Comparison of ENCODE assay signal across 14 mouse cellular contexts in the genomic region with DNA sequence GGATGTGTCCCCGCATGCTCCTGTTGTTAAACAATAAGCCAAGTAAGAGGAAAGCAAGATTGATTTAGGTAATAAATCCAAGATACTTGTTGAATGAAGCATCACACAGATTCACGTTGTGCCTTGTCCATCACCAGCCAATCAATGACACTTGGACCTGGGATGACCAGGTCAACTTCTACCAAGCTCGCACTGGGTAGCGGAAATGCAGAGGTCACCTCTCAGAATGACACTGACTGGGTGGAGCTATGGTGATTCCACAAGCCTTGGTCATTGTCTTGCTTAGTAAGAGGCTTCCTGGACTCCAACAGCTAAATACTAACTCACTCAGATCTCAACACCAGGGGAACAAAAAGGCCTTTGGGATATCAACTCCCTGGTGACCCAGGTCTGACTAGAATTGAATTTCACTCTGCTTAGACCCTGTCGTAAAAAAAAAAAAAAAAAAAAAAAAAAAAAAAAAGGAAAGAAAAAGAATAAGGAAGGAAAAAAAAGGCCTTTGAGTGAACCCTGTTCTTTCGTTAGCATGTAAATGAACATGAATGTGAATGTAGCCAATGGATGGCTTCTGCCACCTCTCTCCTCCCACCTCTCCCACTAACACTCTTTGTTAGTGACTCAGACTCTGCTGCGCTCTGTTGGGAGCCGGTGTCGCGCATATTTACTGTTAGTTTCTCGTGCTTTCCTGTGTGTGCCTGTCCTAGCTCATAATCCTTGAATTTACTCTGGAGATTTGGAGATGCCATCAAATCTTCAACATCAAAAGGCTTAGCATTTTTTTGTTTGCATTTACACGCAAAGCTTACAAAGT.
DNase-seq lines count a peak whose midpoint lies in the region; ATAC-seq and TF ChIP-seq lines count a peak whose summit lies in the region.
"Had no signal": no experiment of that assay in that cellular context is flagged by ENCODE, and none has a peak within 500 bp of the region (broad histone marks: within the 10 kb centered on the region; RNA-seq: fewer than 3 reads in every experiment).

No protein-coding gene starts in this region.

- DNase-seq in kidney, adult 11 months: no peak
- DNase-seq in embryo, embryonic 10 days (ENCODE audit: low spot score): peak; percentile 65
- DNase-seq in hindbrain, embryonic 11.5 days (ENCODE audit: low spot score): peak; percentile 38
- DNase-seq in cerebellum, postnatal 36 days: no peak
- DNase-seq: adrenal gland, postnatal 25 days; cerebellum, postnatal 25 days; kidney, postnatal 10 days; right cerebral cortex, postnatal 14 days; thymus, postnatal 25 days had no signal

- H3K4me2 ChIP-seq in kidney, embryonic 14.5 days (replicated peaks; ENCODE audit: low read depth, low read length): peak overlapping the region; percentile 36; the same call in 1 of the 2 replicates
- peak overlapping the region; percentile 31; the same call in 1 of the 2 replicates for H3K4me2 ChIP-seq in hindbrain, embryonic 11.5 days (replicated peaks; ENCODE audit: low read depth, low read length)
- H3K4me2 ChIP-seq in myocyte (ENCODE audit: low read depth): peak overlapping the region; percentile 94
- no peak overlapping the region for H3K4me2 ChIP-seq in liver, embryonic 12.5 days
- H3K4me2 ChIP-seq: liver, embryonic 11.5 days had no signal

- WGBS in kidney, embryonic 14.5 days: 22% methylated on average over 12 of the region's 12 CpGs
- whole genome bisulfite sequencing in hindbrain, embryonic 11.5 days: 12% methylated on average over 12 of the region's 12 CpGs
- WGBS in liver, embryonic 12.5 days (ENCODE audit: insufficient replicate concordance): 37% methylated on average over 12 of the region's 12 CpGs

- no peak overlapping the region for H3K4me3 ChIP-seq in kidney, embryonic 14.5 days (ENCODE audit: low read length)
- H3K4me3 ChIP-seq in hindbrain, embryonic 11.5 days (ENCODE audit: low read depth, low read length): no peak overlapping the region
- no peak overlapping the region for H3K4me3 ChIP-seq in myocyte
- H3K4me3 ChIP-seq in liver, embryonic 12.5 days: no peak overlapping the region

- H3K27me3 ChIP-seq in kidney, embryonic 14.5 days (ENCODE audit: control insufficient read depth, insufficient read depth, low read length): no peaks in the 10 kb centered on the region
- no peaks in the 10 kb centered on the region for H3K27me3 ChIP-seq in hindbrain, embryonic 11.5 days (ENCODE audit: control insufficient read depth, insufficient read depth, low read length)
- no peaks in the 10 kb centered on the region for H3K27me3 ChIP-seq in myocyte (ENCODE audit: control insufficient read depth, insufficient read depth, insufficient read length)
- H3K27me3 ChIP-seq in liver, embryonic 12.5 days (replicated peaks): peaks cover 5% of the 10 kb centered on the region; the same call in 1 of the 2 replicates

- TF ChIP-seq POLR2A in myocyte (IDR thresholded peaks at IDR 0.05; ENCODE audit: insufficient read length, low read depth): peak; percentile 32

- no peaks in the 10 kb centered on the region for H3K9me3 ChIP-seq in kidney, embryonic 14.5 days (ENCODE audit: control insufficient read depth, low read length)
- H3K9me3 ChIP-seq in hindbrain, embryonic 11.5 days (ENCODE audit: control insufficient read depth, low read length): no peaks in the 10 kb centered on the region
- H3K9me3 ChIP-seq in liver, embryonic 12.5 days (replicated peaks): no peaks in the 10 kb centered on the region

- 0 out of 2 replicates have a peak, but pooled peaks have one; percentile 39 for ATAC-seq in kidney, embryonic 14.5 days (ENCODE audit: low FRiP score, low TSS enrichment)
- no peak for ATAC-seq in hindbrain, embryonic 11.5 days (ENCODE audit: low FRiP score)
- ATAC-seq in liver, embryonic 12.5 days: no peak
- ATAC-seq in erythroblast, adult 5-6 weeks (replicated peaks; ENCODE audit: low FRiP score, poor library complexity, severe bottlenecking): no peak

- no peaks in the 10 kb centered on the region for H3K79me2 ChIP-seq in myocyte (ENCODE audit: control insufficient read depth, insufficient read depth)

- H3K27ac ChIP-seq in kidney, embryonic 14.5 days (ENCODE audit: low read depth, low read length): no peak overlapping the region
- H3K27ac ChIP-seq in hindbrain, embryonic 11.5 days (ENCODE audit: low read depth, low read length): no peak overlapping the region
- H3K27ac ChIP-seq in liver, embryonic 12.5 days: no peak overlapping the region

- peaks cover 3% of the 10 kb centered on the region; the same call in 1 of the 2 replicates for H3K4me1 ChIP-seq in kidney, embryonic 14.5 days (ENCODE audit: control insufficient read depth, insufficient read depth, low read length)
- no peaks in the 10 kb centered on the region; the same call in 1 of the 2 replicates for H3K4me1 ChIP-seq in hindbrain, embryonic 11.5 days (replicated peaks; ENCODE audit: control insufficient read depth, insufficient read depth, low read length)
- H3K4me1 ChIP-seq in liver, embryonic 12.5 days: no peaks in the 10 kb centered on the region

- H3K9ac ChIP-seq in kidney, embryonic 14.5 days (ENCODE audit: low read depth, low read length): no peak overlapping the region
- H3K9ac ChIP-seq in hindbrain, embryonic 11.5 days (ENCODE audit: low read depth, low read length): no peak overlapping the region
- H3K9ac ChIP-seq in liver, embryonic 12.5 days: no peak overlapping the region

- H3K36me3 ChIP-seq in kidney, embryonic 14.5 days (ENCODE audit: control insufficient read depth, insufficient read depth, low read length): no peaks in the 10 kb centered on the region
- no peaks in the 10 kb centered on the region for H3K36me3 ChIP-seq in hindbrain, embryonic 11.5 days (ENCODE audit: control insufficient read depth, insufficient read depth, low read length)
- H3K36me3 ChIP-seq in myocyte (ENCODE audit: control insufficient read depth, insufficient read depth): no peaks in the 10 kb centered on the region
- no peaks in the 10 kb centered on the region for H3K36me3 ChIP-seq in liver, embryonic 12.5 days

- H3ac ChIP-seq in myocyte (ENCODE audit: control insufficient read depth, insufficient read length): no peak overlapping the region

TF ChIP-seq in myocyte, 11 proteins besides CTCF, POLR2A, EP300 and RAD21:
- TF ChIP-seq SRF (IDR thresholded peaks at IDR 0.05; ENCODE audit: control insufficient read depth, insufficient read length, low read depth) (no peak), MYOD1 (IDR thresholded peaks at IDR 0.05; ENCODE audit: control insufficient read depth in 1 of 3, insufficient read length in 2 of 3, low read depth in 2 of 3) (no peak), E2F4 (IDR thresholded peaks at IDR 0.05; ENCODE audit: insufficient read depth) (no peak), REST (IDR thresholded peaks at IDR 0.05; ENCODE audit: insufficient read depth, insufficient read length) (no peak), POLR2AphosphoS2 (IDR thresholded peaks at IDR 0.05; ENCODE audit: insufficient read length, low read depth) (no peak), USF1 (IDR thresholded peaks at IDR 0.05; ENCODE audit: low read depth) (no peak), TCF3 (IDR thresholded peaks at IDR 0.05; ENCODE audit: insufficient read length, low read depth) (no peak), CEBPB (IDR thresholded peaks at IDR 0.05; ENCODE audit: insufficient read depth, poor library complexity, severe bottlenecking) (no peak), TCF12 (IDR thresholded peaks at IDR 0.05; ENCODE audit: insufficient read depth, poor library complexity, severe bottlenecking) (no peak), MYOG (IDR thresholded peaks at IDR 0.05; ENCODE audit: control insufficient read depth in 1 of 3, insufficient read depth in 1 of 3, insufficient read length in 2 of 3, low read depth in 2 of 3) (no peak), MAX (IDR thresholded peaks at IDR 0.05; ENCODE audit: low read depth) (no peak)

Comparison
In these comparisons a context has a peak if more than half of its experiments do, and no peak if none do; other contexts are left out.
1. DNase-seq: peak in embryo, embryonic 10 days (single experiment) and hindbrain, embryonic 11.5 days (single experiment); none in kidney, adult 11 months (single experiment) and cerebellum, postnatal 36 days (0 of 2).